Mouse (Mus musculus) midbrain, embryonic 12.5 days (tissue): ENCODE measurements at regions not wholly inside any gene's neighbourhood (a gene's known extent, or its start where the extent isn't known, plus 50 kb on each side); places are given as distances from the start of the nearest gene placed in this dataset.
A peak's percentile ranks its signal among the peaks of the same experiment; 100 is the strongest.

Experiments
- ATAC-seq: fragments of 200-750 bp; cut with Nextera tagmentation; 2 replicates; pipeline ENCODE4 v1.8.0; 2017; ENCODE audit warnings: low read depth, moderate TSS enrichment, moderate library complexity; ENCODE audit not compliant: low FRiP score
- H3K27ac ChIP-seq: fragments of 300-500 bp; sonication (generic); replicated peaks from 2 replicates; pipeline ENCODE4 v1.5.1; 2016; ENCODE audit warnings: mild to moderate bottlenecking
- H3K27me3 ChIP-seq: fragments of 300-500 bp; sonication (generic); 2 replicates; pipeline ENCODE4 v1.6.1; 2016; ENCODE audit warnings: mild to moderate bottlenecking
- H3K36me3 ChIP-seq: fragments of 300-500 bp; sonication (generic); 2 replicates; pipeline ENCODE4 v1.6.1; 2016
- H3K4me1 ChIP-seq: fragments of 300-500 bp; sonication (generic); 2 replicates; pipeline ENCODE4 v1.6.1; 2016
- H3K4me2 ChIP-seq: fragments of 300-500 bp; sonication (generic); replicated peaks from 2 replicates; pipeline ENCODE4 v1.6.1; 2016; ENCODE audit warnings: mild to moderate bottlenecking, moderate library complexity
- H3K4me3 ChIP-seq: fragments of 300-500 bp; sonication (generic); 2 replicates; pipeline ENCODE4 v1.5.1; 2016; ENCODE audit warnings: mild to moderate bottlenecking
- H3K9ac ChIP-seq: fragments of 300-500 bp; sonication (generic); replicated peaks from 2 replicates; pipeline ENCODE4 v1.6.1; 2016; ENCODE audit warnings: mild to moderate bottlenecking, moderate library complexity
- H3K9me3 ChIP-seq: fragments of 300-500 bp; sonication (generic); 2 replicates; pipeline ENCODE4 v1.6.1; 2016; ENCODE audit warnings: mild to moderate bottlenecking
- WGBS: fragments of 180-500 bp; shearing (Covaris S2); methylation state at CpG from one replicate; pipeline ENCODE4 v1.1.7; 2016; 5-methylcytosine and 5-hydroxymethylcytosine counted together

- H3K27ac ChIP-seq = no peak overlapping the region
- no peak overlapping the region for H3K4me3 ChIP-seq
- ATAC-seq = no peak
- no peak overlapping the region for H3K9ac ChIP-seq
- 83% methylated on average over 6 of the region's 6 CpGs for WGBS
- no peaks in the 10 kb centered on the region for H3K9me3 ChIP-seq
- no peaks in the 10 kb centered on the region for H3K4me1 ChIP-seq
- H3K36me3 ChIP-seq = no peaks in the 10 kb centered on the region
- H3K4me2 ChIP-seq = no peak overlapping the region
- no peaks in the 10 kb centered on the region for H3K27me3 ChIP-seq
Observed at GRCm38 (mm10) chr9:93969691-93970284, 568.1 kb downstream of the 1190002N15Rik start.

GRCm38 (mm10) chr9:93969118-93969517, 568.8 kb downstream of the 1190002N15Rik start:
- Histone ChIP-seq H3K36me3 (no peaks in the 10 kb centered on the region), H3K27ac (no peak overlapping the region), H3K4me3 (no peak overlapping the region), H3K27me3 (no peaks in the 10 kb centered on the region), H3K4me1 (no peaks in the 10 kb centered on the region), H3K4me2 (no peak overlapping the region), H3K9ac (no peak overlapping the region), H3K9me3 (no peaks in the 10 kb centered on the region)
- WGBS = 82% methylated on average over 5 of the region's 5 CpGs
- peak; percentile 66; the same call in 1 of the 2 replicates for ATAC-seq

GRCm38 (mm10) chr9:93955235-93956040, 582.4 kb downstream of the 1190002N15Rik start:
- H3K27me3 ChIP-seq = no peaks in the 10 kb centered on the region
- no peak overlapping the region for H3K27ac ChIP-seq
- no peaks in the 10 kb centered on the region for H3K36me3 ChIP-seq
- no peaks in the 10 kb centered on the region for H3K9me3 ChIP-seq
- H3K4me3 ChIP-seq = no peak overlapping the region
- H3K4me1 ChIP-seq = no peaks in the 10 kb centered on the region
- no peak overlapping the region for H3K4me2 ChIP-seq
- no peak for ATAC-seq
- H3K9ac ChIP-seq = no peak overlapping the region

- Histone ChIP-seq H3K9ac (no peak overlapping the region), H3K36me3 (no peaks in the 10 kb centered on the region), H3K27me3 (no peaks in the 10 kb centered on the region), H3K4me2 (no peak overlapping the region), H3K4me1 (no peaks in the 10 kb centered on the region), H3K4me3 (no peak overlapping the region), H3K9me3 (no peaks in the 10 kb centered on the region), H3K27ac (no peak overlapping the region)
- 83% methylated on average over 1 of the region's 1 CpGs for WGBS
- no peak for ATAC-seq
Observed at GRCm38 (mm10) chr9:93948671-93949070, 589.2 kb downstream of the 1190002N15Rik start.

- no peaks in the 10 kb centered on the region for H3K36me3 ChIP-seq
- no peaks in the 10 kb centered on the region for H3K9me3 ChIP-seq
- H3K27me3 ChIP-seq = no peaks in the 10 kb centered on the region
- no peak overlapping the region for H3K9ac ChIP-seq
- no peak overlapping the region for H3K27ac ChIP-seq
- no peak overlapping the region for H3K4me3 ChIP-seq
- H3K4me1 ChIP-seq = no peaks in the 10 kb centered on the region
- ATAC-seq = no peak
- no peak overlapping the region for H3K4me2 ChIP-seq
- 88% methylated on average over 1 of the region's 1 CpGs for WGBS
Observed at GRCm38 (mm10) chr9:93947053-93947452, 590.8 kb downstream of the 1190002N15Rik start.

- no peak overlapping the region for H3K9ac ChIP-seq
- no peaks in the 10 kb centered on the region for H3K9me3 ChIP-seq
- no peaks in the 10 kb centered on the region for H3K36me3 ChIP-seq
- H3K4me2 ChIP-seq = no peak overlapping the region
- WGBS = 83% methylated on average over 3 of the region's 3 CpGs
- H3K4me1 ChIP-seq = no peaks in the 10 kb centered on the region
- no peak overlapping the region for H3K4me3 ChIP-seq
- ATAC-seq = no peak
- H3K27me3 ChIP-seq = no peaks in the 10 kb centered on the region
- no peak overlapping the region for H3K27ac ChIP-seq
Observed at GRCm38 (mm10) chr9:93940193-93940592, 597.7 kb downstream of the 1190002N15Rik start.

DNA sequence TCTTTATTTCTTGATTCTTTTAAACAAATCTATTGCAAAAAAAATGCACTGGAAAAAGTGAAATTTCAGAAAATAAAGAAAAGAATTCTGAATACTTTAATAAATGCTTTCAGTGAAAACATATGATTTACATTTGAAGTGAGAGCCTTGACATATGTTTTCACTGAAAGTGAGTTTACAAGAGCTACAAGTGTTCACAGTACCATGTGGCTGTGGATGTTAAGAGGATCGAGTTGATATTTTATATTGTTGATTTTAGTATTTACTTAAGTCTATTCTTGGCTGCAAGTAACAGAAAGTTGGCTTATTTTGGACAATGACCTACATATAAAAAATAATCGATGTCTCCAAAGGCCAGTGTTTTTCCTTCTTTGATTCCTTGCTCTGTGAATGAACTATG, 607.2 kb downstream of the 1190002N15Rik start:
- Histone ChIP-seq H3K4me1 (no peaks in the 10 kb centered on the region), H3K27me3 (no peaks in the 10 kb centered on the region), H3K36me3 (no peaks in the 10 kb centered on the region), H3K27ac (no peak overlapping the region), H3K4me2 (no peak overlapping the region), H3K9ac (no peak overlapping the region), H3K9me3 (0 out of 2 replicates have a peak, but pooled peaks cover 3% of the 10 kb centered on the region), H3K4me3 (no peak overlapping the region)
- no peak for ATAC-seq
- WGBS = 80% methylated on average over 2 of the region's 2 CpGs

- WGBS = 78% methylated on average over 1 of the region's 1 CpGs
- no peak overlapping the region for H3K9ac ChIP-seq
- no peaks in the 10 kb centered on the region for H3K27me3 ChIP-seq
- H3K36me3 ChIP-seq = no peaks in the 10 kb centered on the region
- H3K27ac ChIP-seq = no peak overlapping the region
- H3K4me3 ChIP-seq = no peak overlapping the region
- no peak for ATAC-seq
- H3K4me1 ChIP-seq = no peaks in the 10 kb centered on the region
- no peak overlapping the region for H3K4me2 ChIP-seq
- H3K9me3 ChIP-seq = no peaks in the 10 kb centered on the region
Observed at GRCm38 (mm10) chr9:93889256-93889655, 648.6 kb downstream of the 1190002N15Rik start.

DNA sequence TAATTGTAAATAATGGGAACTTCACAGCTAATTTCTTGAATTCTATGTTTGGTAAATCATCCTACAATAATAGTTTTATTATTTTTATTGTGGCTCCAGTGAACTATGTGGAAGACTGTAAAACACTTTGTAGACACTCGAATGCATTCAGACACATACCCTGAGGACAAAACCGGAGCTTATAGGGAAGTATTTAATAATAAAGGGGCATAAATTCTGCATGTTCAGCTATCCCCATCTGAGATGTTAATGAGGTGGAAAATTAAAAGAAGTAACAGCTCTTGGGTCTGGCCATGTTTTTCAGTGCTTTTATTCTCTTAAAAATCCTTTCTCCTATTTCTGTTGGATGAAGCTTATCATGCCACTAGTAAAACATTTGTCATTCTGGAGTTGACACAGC, 657.8 kb downstream of the 1190002N15Rik start:
- H3K27me3 ChIP-seq = no peaks in the 10 kb centered on the region
- ATAC-seq = no peak
- H3K9me3 ChIP-seq = no peaks in the 10 kb centered on the region
- no peaks in the 10 kb centered on the region for H3K36me3 ChIP-seq
- H3K4me3 ChIP-seq = no peak overlapping the region
- H3K4me2 ChIP-seq = no peak overlapping the region
- no peak overlapping the region for H3K27ac ChIP-seq
- WGBS = 70% methylated on average over 2 of the region's 2 CpGs
- no peak overlapping the region for H3K9ac ChIP-seq
- H3K4me1 ChIP-seq = no peaks in the 10 kb centered on the region

GRCm38 (mm10) chr9:93879572-93879971, 658.3 kb downstream of the 1190002N15Rik start:
- no peaks in the 10 kb centered on the region for H3K36me3 ChIP-seq
- H3K27me3 ChIP-seq = no peaks in the 10 kb centered on the region
- WGBS = 60% methylated on average over 2 of the region's 2 CpGs
- no peaks in the 10 kb centered on the region for H3K9me3 ChIP-seq
- no peak overlapping the region for H3K4me3 ChIP-seq
- H3K27ac ChIP-seq = no peak overlapping the region
- no peak overlapping the region for H3K4me2 ChIP-seq
- ATAC-seq = no peak
- no peaks in the 10 kb centered on the region for H3K4me1 ChIP-seq
- no peak overlapping the region for H3K9ac ChIP-seq

DNA sequence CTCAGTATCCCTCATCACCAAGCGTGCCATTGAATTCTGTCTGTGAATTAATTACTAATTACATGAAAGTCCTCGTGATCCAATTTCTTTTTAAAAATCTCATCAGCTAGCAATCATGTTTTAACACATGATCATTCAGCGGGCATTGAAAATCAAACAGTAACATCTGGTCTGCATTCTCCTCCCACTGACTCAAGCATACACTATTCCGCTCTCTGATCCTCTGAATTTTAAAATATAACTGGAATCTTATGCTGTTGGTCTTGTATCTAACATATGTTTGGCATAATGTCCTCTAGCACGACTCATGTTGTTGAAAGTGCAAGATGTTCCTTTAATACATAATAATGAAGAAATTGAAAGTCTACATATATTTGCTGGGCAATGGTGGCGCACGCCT, 667.1 kb downstream of the 1190002N15Rik start:
- whole genome bisulfite sequencing = 75% methylated on average over 7 of the region's 7 CpGs
- no peak for ATAC-seq

GRCm38 (mm10) chr9:93857937-93858336, 679.9 kb downstream of the 1190002N15Rik start:
- no peak overlapping the region for H3K4me2 ChIP-seq
- no peak overlapping the region for H3K4me3 ChIP-seq
- no peak for ATAC-seq
- no peak overlapping the region for H3K9ac ChIP-seq
- H3K4me1 ChIP-seq = no peaks in the 10 kb centered on the region
- H3K9me3 ChIP-seq = no peaks in the 10 kb centered on the region
- no peaks in the 10 kb centered on the region for H3K27me3 ChIP-seq
- no peak overlapping the region for H3K27ac ChIP-seq
- WGBS = 75% methylated on average over 2 of the region's 2 CpGs
- no peaks in the 10 kb centered on the region for H3K36me3 ChIP-seq

More for the DNA sequence above, 667.1 kb downstream of the 1190002N15Rik start:
- H3K4me2 ChIP-seq = no peak overlapping the region
- H3K9me3 ChIP-seq = no peaks in the 10 kb centered on the region
- H3K36me3 ChIP-seq = no peaks in the 10 kb centered on the region
- no peak overlapping the region for H3K9ac ChIP-seq
- no peak overlapping the region for H3K4me3 ChIP-seq
- H3K4me1 ChIP-seq = no peaks in the 10 kb centered on the region
- no peaks in the 10 kb centered on the region for H3K27me3 ChIP-seq
- H3K27ac ChIP-seq = no peak overlapping the region
